Mouse (Mus musculus): ENCODE data around the gene Tacc2.

DNA sequence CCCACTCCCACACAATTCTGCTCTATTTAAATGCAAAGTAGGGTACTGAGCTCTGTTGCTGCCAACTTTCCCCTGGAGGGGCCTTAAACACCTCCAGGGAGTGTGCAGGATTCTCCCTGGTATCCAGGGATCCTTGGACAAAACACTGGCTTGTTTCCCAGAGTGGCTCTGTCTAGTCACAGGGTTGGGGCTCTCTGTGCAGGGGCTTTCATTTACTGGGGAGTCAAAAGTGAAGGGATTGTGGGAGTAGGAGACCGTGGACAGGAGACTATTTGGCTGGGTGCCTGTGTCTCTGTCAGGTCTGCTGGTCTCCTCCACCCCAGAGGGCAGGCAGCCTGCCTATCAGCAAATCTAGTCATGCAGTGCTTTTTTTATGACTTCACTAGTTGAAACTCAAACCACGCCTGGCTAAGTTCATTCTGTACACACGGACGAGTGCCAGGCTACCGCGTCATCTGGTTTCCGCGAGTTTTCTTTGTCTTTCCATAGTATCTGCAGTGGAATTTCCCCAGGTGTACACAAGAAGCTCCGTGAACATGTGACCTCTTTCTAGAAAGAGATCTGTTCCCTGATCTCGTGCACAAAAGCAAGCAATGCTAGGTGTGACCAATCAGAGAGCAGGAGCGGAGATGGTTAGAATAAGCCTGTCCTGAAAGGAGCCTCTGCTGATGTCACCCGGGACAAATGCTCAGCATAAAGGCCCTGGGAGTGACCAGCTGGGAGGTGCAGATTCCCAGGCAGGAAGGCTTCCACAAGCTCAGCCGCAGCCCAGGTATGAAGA lies 2.8 kb upstream of the Tacc2 start:
- TF ChIP-seq POLR2A (IDR thresholded peaks at IDR 0.05; ENCODE audit: low read depth, low read length) (peak; percentile 41; the same call in 1 of the 2 replicates), CTCF (IDR thresholded peaks at IDR 0.05; ENCODE audit: extremely low read depth, insufficient read length, insufficient replicate concordance, low read depth, low read length) (no peak)

Measured in small intestine, adult 2 months (tissue).